Mouse (Mus musculus) erythroblast, adult 5-6 weeks (primary cell): Measurements from ENCODE around the gene 4833439L19Rik. TPM values are rescaled to one million over a fixed set of nuclear protein-coding genes. Genes with fewer than 3 reads are reported as not detected.

Experiments
- ATAC-seq: replicated peaks from 2 replicates; pipeline ENCODE4 v1.8.0; 2016; ENCODE audit warnings: moderate number of reproducible peaks, mild to moderate bottlenecking, moderate TSS enrichment, inconsistent platforms; ENCODE audit not compliant: poor library complexity, low FRiP score, severe bottlenecking
- total RNA-seq, 2 experiments: library from RNA; stranded (forward) in 1 of 2; stranded (reverse) in 1 of 2; fragments of 150-400 nt in 1 of 2; fragments of 200-764, 138-1000 nt in 1 of 2; gene quantifications; 2 replicates each; pipeline versions ENCODE4 v1.2.3 to v1.2.4; 2015 to 2017; ENCODE audit warnings: low replicate concordance in 2 of 2

Gene 4833439L19Rik
- total RNA-seq, 2 experiments from 2014 or later, result 24.6 to 28.1 TPM

GRCm38 (mm10) chr13:54585831-54586230, 20.6 kb upstream of the 4833439L19Rik start:
- ATAC-seq, result no peak

GRCm38 (mm10) chr13:54582860-54583259, 17.6 kb upstream of the 4833439L19Rik start:
- no peak for ATAC-seq

- no peak for ATAC-seq
Observed at GRCm38 (mm10) chr13:54582126-54582525, 16.9 kb upstream of the 4833439L19Rik start.

GRCm38 (mm10) chr13:54581385-54581784, 16.1 kb upstream of the 4833439L19Rik start:
- no peak for ATAC-seq

- ATAC-seq, result no peak
Observed at GRCm38 (mm10) chr13:54577652-54578507, 12.6 kb upstream of the 4833439L19Rik start.

GRCm38 (mm10) chr13:54575489-54575888, 10.3 kb upstream of the 4833439L19Rik start:
- ATAC-seq, result no peak

GRCm38 (mm10) chr13:54574854-54575481, 9.7 kb upstream of the 4833439L19Rik start, which contains the start of gene Arl10:
TSS of gene Arl10 (plus strand) at chr13:54575015.
- ATAC-seq, result no peak

- ATAC-seq, result no peak
Observed at GRCm38 (mm10) chr13:54572621-54573020, 7.4 kb upstream of the 4833439L19Rik start.

- ATAC-seq, result no peak
Observed at GRCm38 (mm10) chr13:54571637-54572036, 6.4 kb upstream of the 4833439L19Rik start.

GRCm38 (mm10) chr13:54570736-54571135, 5.5 kb upstream of the 4833439L19Rik start:
- ATAC-seq, result no peak

- no peak for ATAC-seq
Observed at GRCm38 (mm10) chr13:54569282-54569681, 4.0 kb upstream of the 4833439L19Rik start.

GRCm38 (mm10) chr13:54568380-54568779, 3.1 kb upstream of the 4833439L19Rik start:
- ATAC-seq, result no peak

- ATAC-seq, result peak; percentile 73
Observed at GRCm38 (mm10) chr13:54565594-54566345, 535 bp upstream of the 4833439L19Rik start.

GRCm38 (mm10) chr13:54564232-54565200, 719 bp downstream of the 4833439L19Rik start:
- peak; percentile 12; the same call in 1 of the 2 replicates for ATAC-seq

GRCm38 (mm10) chr13:54562562-54562961, 2.7 kb downstream of the 4833439L19Rik start:
- no peak for ATAC-seq

GRCm38 (mm10) chr13:54560608-54561007, 4.6 kb downstream of the 4833439L19Rik start:
- ATAC-seq, result no peak

GRCm38 (mm10) chr13:54559656-54560055, 5.6 kb downstream of the 4833439L19Rik start:
- ATAC-seq, result no peak

- no peak for ATAC-seq
Observed at GRCm38 (mm10) chr13:54557652-54558051, 7.6 kb downstream of the 4833439L19Rik start.

- ATAC-seq, result no peak
Observed at GRCm38 (mm10) chr13:54556796-54557195, 8.4 kb downstream of the 4833439L19Rik start.
